Mouse (Mus musculus) MEL (cell line): ENCODE measurements around the gene Cep295nl. TPM values are rescaled to one million over a fixed set of nuclear protein-coding genes. Genes with fewer than 3 reads are reported as not detected.

Source experiments
- DNase-seq: peaks from one replicate; pipeline ENCODE4 v3.0.0; 2011; ENCODE audit warnings: low read depth, low spot score
- H3K27ac ChIP-seq: 2 replicates; pipeline ENCODE4 v1.5.1; 2012; ENCODE audit warnings: low read depth, mild to moderate bottlenecking, control low read depth, low read length, moderate library complexity; ENCODE audit not compliant: control insufficient read depth
- H3K27me3 ChIP-seq, 2 experiments: fragments of 150-350 bp in 1 of 2; sonication (generic) in 1 of 2; 2 replicates each; pipeline ENCODE4 v1.6.1; 2012; ENCODE audit warnings: low read length in 2 of 2, mild to moderate bottlenecking in 2 of 2, improper control_type of control experiment in 1 of 2, moderate library complexity in 1 of 2; ENCODE audit not compliant: insufficient read depth in 2 of 2, control insufficient read depth in 1 of 2
- H3K36me3 ChIP-seq, 2 experiments: 2 replicates each; pipeline ENCODE4 v1.6.1; 2012 to 2014; ENCODE audit warnings: low read length in 2 of 2, improper control_type of control experiment in 1 of 2, inconsistent platforms in 1 of 2, mild to moderate bottlenecking in 1 of 2; ENCODE audit not compliant: insufficient read depth in 2 of 2, control insufficient read depth in 1 of 2
- H3K4me1 ChIP-seq, 2 experiments: fragments of 150-350 bp in 1 of 2; sonication (generic) in 1 of 2; 2 replicates each; pipeline ENCODE4 v1.6.1; 2012; ENCODE audit warnings: low read length in 2 of 2, improper control_type of control experiment in 1 of 2, mild to moderate bottlenecking in 1 of 2; ENCODE audit not compliant: insufficient read depth in 2 of 2, control insufficient read depth in 1 of 2
- H3K4me3 ChIP-seq, 2 experiments: fragments of 150-350 bp in 1 of 2; sonication (generic) in 1 of 2; 2 replicates each; pipeline ENCODE4 v1.5.1; 2012; ENCODE audit warnings: low read depth in 2 of 2, low read length in 2 of 2, mild to moderate bottlenecking in 2 of 2, moderate library complexity in 2 of 2, control low read depth in 1 of 2, improper control_type of control experiment in 1 of 2; ENCODE audit not compliant: control insufficient read depth in 1 of 2, insufficient read depth in 1 of 2
- H3K79me2 ChIP-seq: 2 replicates; pipeline ENCODE4 v1.6.1; 2012; ENCODE audit warnings: mild to moderate bottlenecking, low read length, moderate library complexity; ENCODE audit not compliant: control insufficient read depth, poor library complexity, insufficient read depth
- H3K9ac ChIP-seq: 2 replicates; pipeline ENCODE4 v1.6.1; 2012; ENCODE audit warnings: low read depth, mild to moderate bottlenecking, control low read depth, low read length, moderate library complexity; ENCODE audit not compliant: control insufficient read depth, poor library complexity, severe bottlenecking
- H3K9me3 ChIP-seq: fragments of 150-350 bp; sonication (generic); replicated peaks from 2 replicates; pipeline ENCODE4 v1.6.1; 2012; ENCODE audit warnings: mild to moderate bottlenecking, low read length, improper control_type of control experiment, moderate library complexity; ENCODE audit not compliant: insufficient read depth
- BHLHE40 ChIP-seq: IDR thresholded peaks from 2 replicates; pipeline ENCODE4 v1.6.1; 2012; ENCODE audit warnings: low read depth, mild to moderate bottlenecking, inconsistent platforms, low read length, improper control_type of control experiment, borderline replicate concordance
- CHD1 ChIP-seq: IDR thresholded peaks from 2 replicates; pipeline ENCODE4 v1.6.1; 2012; ENCODE audit warnings: low read depth, mild to moderate bottlenecking, inconsistent platforms, low read length, improper control_type of control experiment
- CHD2 ChIP-seq: IDR thresholded peaks from 2 replicates; pipeline ENCODE4 v1.6.1; 2011; ENCODE audit warnings: low read length, improper control_type of control experiment
- E2F4 ChIP-seq: IDR thresholded peaks from 2 replicates; pipeline ENCODE4 v1.6.1; 2011; ENCODE audit warnings: low read depth, low read length, improper control_type of control experiment, borderline replicate concordance
- ELF1 ChIP-seq: IDR thresholded peaks from 2 replicates; pipeline ENCODE4 v1.6.1; 2014; ENCODE audit warnings: low read depth, mild to moderate bottlenecking, inconsistent platforms, low read length, improper control_type of control experiment, moderate library complexity
- EP300 ChIP-seq, 2 experiments: IDR thresholded peaks; 2 replicates each; pipeline ENCODE4 v1.6.1; 2011; ENCODE audit warnings: improper control_type of control experiment in 2 of 2, low read length in 2 of 2, low read depth in 1 of 2, mild to moderate bottlenecking in 1 of 2
- ETS1 ChIP-seq: IDR thresholded peaks from 2 replicates; pipeline ENCODE4 v1.6.1; 2012; ENCODE audit warnings: low read depth, mild to moderate bottlenecking, inconsistent platforms, low read length, improper control_type of control experiment, moderate library complexity
- GABPA ChIP-seq: IDR thresholded peaks from 2 replicates; pipeline ENCODE4 v1.6.1; 2012; ENCODE audit warnings: low read depth, mild to moderate bottlenecking, inconsistent platforms, low read length, improper control_type of control experiment, moderate library complexity
- GATA1 ChIP-seq: IDR thresholded peaks from 2 replicates; pipeline ENCODE4 v1.6.1; 2011; ENCODE audit warnings: low read depth, low read length, improper control_type of control experiment
- MAFK ChIP-seq: IDR thresholded peaks from 2 replicates; pipeline ENCODE4 v1.6.1; 2011; ENCODE audit warnings: low read depth, mild to moderate bottlenecking, low read length, improper control_type of control experiment, borderline replicate concordance
- MAZ ChIP-seq: IDR thresholded peaks from 2 replicates; pipeline ENCODE4 v1.6.1; 2012; ENCODE audit warnings: low read depth, mild to moderate bottlenecking, inconsistent platforms, low read length, improper control_type of control experiment
- MEF2A ChIP-seq: IDR thresholded peaks from 2 replicates; pipeline ENCODE4 v1.6.1; 2014; ENCODE audit warnings: low read depth, mild to moderate bottlenecking, inconsistent platforms, low read length, improper control_type of control experiment; ENCODE audit not compliant: poor library complexity, insufficient replicate concordance, severe bottlenecking; ENCODE audit errors: extremely low read depth
- MYC ChIP-seq: IDR thresholded peaks from 2 replicates; pipeline ENCODE4 v1.6.1; 2011; ENCODE audit warnings: low read depth, mild to moderate bottlenecking, low read length, improper control_type of control experiment, moderate library complexity
- NELFE ChIP-seq: IDR thresholded peaks from 2 replicates; pipeline ENCODE4 v1.6.1; 2011; ENCODE audit warnings: low read depth, low read length, improper control_type of control experiment
- POLR2A ChIP-seq, 2 experiments: IDR thresholded peaks; 2 replicates each; pipeline ENCODE4 v1.6.1; 2011 to 2012; ENCODE audit warnings: low read length in 2 of 2, mild to moderate bottlenecking in 2 of 2, control low read depth in 1 of 2, improper control_type of control experiment in 1 of 2, low read depth in 1 of 2, moderate library complexity in 1 of 2; ENCODE audit not compliant: control insufficient read depth in 1 of 2, insufficient read depth in 1 of 2, poor library complexity in 1 of 2
- RAD21 ChIP-seq: IDR thresholded peaks from 2 replicates; pipeline ENCODE4 v1.6.1; 2011; ENCODE audit warnings: mild to moderate bottlenecking, low read depth, low read length, improper control_type of control experiment
- TAL1 ChIP-seq: IDR thresholded peaks from 2 replicates; pipeline ENCODE4 v1.6.1; 2012; ENCODE audit warnings: mild to moderate bottlenecking, inconsistent platforms, low read length, moderate library complexity, mixed read lengths
- TBP ChIP-seq: IDR thresholded peaks from 2 replicates; pipeline ENCODE4 v1.8.0; 2011; ENCODE audit warnings: low read depth, low read length, improper control_type of control experiment
- TCF12 ChIP-seq: IDR thresholded peaks from 2 replicates; pipeline ENCODE4 v1.6.1; 2014; ENCODE audit warnings: low read depth, mild to moderate bottlenecking, inconsistent platforms, low read length, improper control_type of control experiment, moderate library complexity
- USF2 ChIP-seq, 2 experiments: IDR thresholded peaks; 2 replicates each; pipeline ENCODE4 v1.6.1; 2011 to 2012; ENCODE audit warnings: improper control_type of control experiment in 2 of 2, low read length in 2 of 2, borderline replicate concordance in 1 of 2, inconsistent platforms in 1 of 2, low read depth in 1 of 2, mild to moderate bottlenecking in 1 of 2; ENCODE audit not compliant: insufficient read depth in 1 of 2
- ZKSCAN1 ChIP-seq: IDR thresholded peaks from 2 replicates; pipeline ENCODE4 v1.6.1; 2012; ENCODE audit warnings: low read depth, mild to moderate bottlenecking, inconsistent platforms, low read length, improper control_type of control experiment, moderate library complexity
- polyA plus RNA-seq, 2 experiments: library from polyadenylated mRNA; stranded (reverse) in 1 of 2; unstranded in 1 of 2; fragments of >175 nt in 1 of 2; fragments of >200 nt in 1 of 2; gene quantifications; 2 replicates each; pipeline versions ENCODE4 v1.2.1 to v1.2.4; 2012; ENCODE audit warnings: low replicate concordance in 2 of 2, low read depth in 1 of 2; ENCODE audit not compliant: insufficient read length in 2 of 2, insufficient read depth in 1 of 2, missing spikeins in 1 of 2
- total RNA-seq: library from RNA; depleted of rRNA; stranded (reverse); fragments of 300-350 nt; gene quantifications from 2 replicates; pipeline ENCODE4 v1.2.3, GENCODE M21; 2012

The Cep295nl gene
- total and polyA plus RNA-seq, 3 experiments: not detected

GRCm38 (mm10) chr11:118348877-118349276 lies 6.6 kb upstream of the Cep295nl start:
- H3K36me3 ChIP-seq: peaks cover 0 to 10% of the 10 kb centered on the region in 2 experiments; a peak in 2 of 4 replicates
- H3K79me2 ChIP-seq: no peaks in the 10 kb centered on the region
- H3K9me3 ChIP-seq: no peaks in the 10 kb centered on the region
- peak overlapping the region; percentile 6 for H3K27ac ChIP-seq
- 0 out of 2 replicates have a peak overlapping the region, but pooled peaks have one; percentile 4 for H3K9ac ChIP-seq
- DNase-seq: peak; percentile 69
- TF ChIP-seq USF2 (IDR thresholded peaks at IDR 0.05; ENCODE audit: borderline replicate concordance in 1 of 2, insufficient read depth in 1 of 2, low read depth in 1 of 2, low read length in 2 of 2): no peak
- TF ChIP-seq MAFK: peak; percentile 82
- peak; percentile 33; the same call in 1 of the 2 replicates for TF ChIP-seq NELFE
- TF ChIP-seq MAZ: peak; percentile 42; the same call in 1 of the 2 replicates
- TF ChIP-seq ETS1: 0 out of 2 replicates have a peak, but pooled peaks have one; percentile 12
- TF ChIP-seq POLR2A (IDR thresholded peaks at IDR 0.05; ENCODE audit: control insufficient read depth in 1 of 2, insufficient read depth in 1 of 2, low read depth in 1 of 2, low read length in 2 of 2, poor library complexity in 1 of 2): peak in 1 of 2 experiments; percentile 43; a peak in 1 of 4 replicates
- peak in 1 of 2 experiments; percentile 11; a peak in 1 of 4 replicates for TF ChIP-seq EP300 (IDR thresholded peaks at IDR 0.05; ENCODE audit: low read depth in 1 of 2, low read length in 2 of 2)
- no peak for TF ChIP-seq GATA1
- H3K4me1 ChIP-seq: peaks cover 6 to 13% of the 10 kb centered on the region in 2 experiments; a peak in 3 of 4 replicates
- no peak overlapping the region for H3K4me3 ChIP-seq
- H3K27me3 ChIP-seq: no peaks in the 10 kb centered on the region; a peak in 2 of 4 replicates

GRCm38 (mm10) chr11:118348419-118348818 lies 6.1 kb upstream of the Cep295nl start:
- DNase-seq: peak; percentile 69
- Histone ChIP-seq H3K27me3 (peaks cover under 1 to 2% of the 10 kb centered on the region in 2 experiments; a peak in 2 of 4 replicates), H3K4me3 (no peak overlapping the region), H3K9me3 (no peaks in the 10 kb centered on the region), H3K4me1 (peaks cover 6 to 13% of the 10 kb centered on the region in 2 experiments; a peak in 3 of 4 replicates), H3K27ac (peak overlapping the region; percentile 6), H3K9ac (0 out of 2 replicates have a peak overlapping the region, but pooled peaks have one; percentile 4), H3K79me2 (no peaks in the 10 kb centered on the region), H3K36me3 (peaks cover 0 to 10% of the 10 kb centered on the region in 2 experiments; a peak in 2 of 4 replicates)
- TF ChIP-seq MYC: peak; percentile 29; the same call in 1 of the 2 replicates
- no peak for TF ChIP-seq RAD21
- no peak for TF ChIP-seq ZKSCAN1
- TF ChIP-seq ELF1: no peak
- TF ChIP-seq EP300 (IDR thresholded peaks at IDR 0.05; ENCODE audit: low read depth in 1 of 2, low read length in 2 of 2): peak in 1 of 2 experiments; percentile 35; a peak in 1 of 4 replicates
- TF ChIP-seq TBP: 0 out of 2 replicates have a peak, but pooled peaks have one; percentile 16
- TF ChIP-seq NELFE: no peak
- TF ChIP-seq E2F4: no peak
- TF ChIP-seq BHLHE40: no peak
- TF ChIP-seq GATA1: peak; percentile 31; the same call in 1 of the 2 replicates
- no peak for TF ChIP-seq MEF2A
- TF ChIP-seq MAZ: no peak
- TF ChIP-seq CHD1: no peak
- 0 out of 2 replicates have a peak, but pooled peaks have one; percentile 34 for TF ChIP-seq ETS1
- no peak for TF ChIP-seq TAL1
- peak; percentile 47 for TF ChIP-seq TCF12
- TF ChIP-seq POLR2A (IDR thresholded peaks at IDR 0.05; ENCODE audit: control insufficient read depth in 1 of 2, insufficient read depth in 1 of 2, low read depth in 1 of 2, low read length in 2 of 2, poor library complexity in 1 of 2): no peak; a peak in 1 of 4 replicates
- TF ChIP-seq GABPA: no peak
- no peak for TF ChIP-seq CHD2
